Mouse (Mus musculus) limb, embryonic 12.5 days (tissue): ENCODE results near the gene Slc6a12. TPM values are rescaled to one million over a fixed set of nuclear protein-coding genes. Genes with fewer than 3 reads are reported as not detected.

Experiments
- microRNA-seq: library from miRNA; unstranded; fragments of <30 nt; microRNA quantifications from one replicate; pipeline ENCODE4, GENCODE M21; 2017
- polyA plus RNA-seq: library from polyadenylated mRNA; unstranded; fragments of >200 nt; fragmentation: Nextera tagmentation; extraction: Ambion mirVana; gene quantifications from 2 replicates; pipeline ENCODE4 v1.2.1, GENCODE M21; 2016

Gene Slc6a12
- polyA plus RNA-seq, 1 experiment from 2014 or later: not detected

Small RNA genes within 50 kb of the gene (microRNA-seq; reads per million reads assigned to microRNA genes)
- not detected for gene Gm24855

Other genes with a start within 250 kb of the Slc6a12 start
- 10.0 and 10.8 TPM in 2 replicates for gene Mical3, start 212.1 kb upstream of the Slc6a12 start, polyA plus RNA-seq
- 10.0 and 10.9 TPM in 2 replicates for gene Pex26, start 159.4 kb upstream of the Slc6a12 start, polyA plus RNA-seq
- gene Tuba8, start 132.4 kb upstream of the Slc6a12 start, polyA plus RNA-seq: 0.20 and 0.29 TPM in 2 replicates
- gene Usp18, start 97.2 kb upstream of the Slc6a12 start, polyA plus RNA-seq: 0.74 and 0.81 TPM in 2 replicates
- gene Slc6a13, start 42.8 kb upstream of the Slc6a12 start, polyA plus RNA-seq: 1.0 and 1.3 TPM in 2 replicates
- gene Iqsec3, start 130.6 kb downstream of the Slc6a12 start, polyA plus RNA-seq: 0.03 and 0.14 TPM in 2 replicates